Mouse (Mus musculus) layer of hippocampus, adult 9-11 months (tissue): ENCODE data around the gene Ezh1.

ENCODE experiments used
- DNase-seq: peaks from one replicate; pipeline ENCODE4 v3.0.0; 2022

Gene Ezh1

DNA sequence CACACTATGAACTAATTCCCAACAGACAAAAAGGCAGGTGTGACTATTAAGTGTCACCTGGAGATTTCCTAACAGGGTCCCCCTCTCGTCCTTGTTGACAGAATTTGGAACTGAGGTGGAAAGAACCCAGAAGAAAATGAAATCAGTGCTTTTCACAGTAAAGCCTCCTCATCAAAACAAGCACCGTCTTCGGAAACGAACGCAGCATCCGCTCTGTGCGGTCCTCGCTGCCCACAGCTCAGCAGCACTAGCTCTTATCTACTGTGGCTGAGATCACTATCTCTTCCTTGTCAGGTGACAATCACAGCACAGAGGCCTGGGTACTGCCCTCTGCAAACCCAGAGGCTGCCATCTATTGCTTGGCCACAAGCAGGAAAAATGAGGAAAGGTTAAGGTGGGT, 30.1 kb downstream of the Ezh1 start:
- no peak for DNase-seq

DNA sequence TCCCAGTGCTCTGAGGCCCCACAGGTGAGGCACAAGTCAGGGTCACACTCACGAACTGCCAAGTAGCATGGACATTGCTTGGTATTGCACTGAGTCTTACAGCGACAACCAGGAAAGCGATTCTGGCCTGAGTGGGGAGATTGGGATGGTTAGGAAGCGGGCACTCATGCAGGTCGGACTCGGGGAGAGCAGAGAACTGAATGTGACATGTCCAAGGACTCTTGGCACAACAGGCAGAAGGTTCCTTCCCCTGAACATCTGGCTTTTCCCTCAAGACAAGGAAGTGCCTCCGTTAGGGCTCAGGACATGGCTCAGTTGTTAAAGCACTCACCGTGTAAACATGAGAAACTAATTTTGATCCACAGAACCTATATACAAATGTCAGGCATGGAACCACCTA, 30.7 kb downstream of the Ezh1 start:
- no peak for DNase-seq

DNA sequence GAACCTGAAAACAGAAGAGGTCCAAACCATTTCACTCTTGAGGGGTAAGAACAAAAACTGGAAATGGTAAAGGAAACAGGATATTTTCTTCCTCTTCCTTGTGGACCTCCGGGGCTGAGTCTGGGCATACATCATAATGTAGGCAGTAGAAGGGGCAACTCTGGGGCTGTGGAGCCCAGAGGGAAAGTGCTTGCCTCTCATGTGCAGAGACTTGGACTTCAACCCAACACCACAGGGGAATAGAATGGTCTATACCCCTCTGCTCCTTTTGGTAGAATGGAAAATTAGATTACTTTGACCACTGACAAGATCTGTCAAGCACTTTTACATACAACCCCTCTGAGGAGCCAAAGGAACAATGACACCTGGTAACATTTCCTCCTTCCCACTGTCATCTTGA, 31.2 kb downstream of the Ezh1 start:
- no peak for DNase-seq

DNA sequence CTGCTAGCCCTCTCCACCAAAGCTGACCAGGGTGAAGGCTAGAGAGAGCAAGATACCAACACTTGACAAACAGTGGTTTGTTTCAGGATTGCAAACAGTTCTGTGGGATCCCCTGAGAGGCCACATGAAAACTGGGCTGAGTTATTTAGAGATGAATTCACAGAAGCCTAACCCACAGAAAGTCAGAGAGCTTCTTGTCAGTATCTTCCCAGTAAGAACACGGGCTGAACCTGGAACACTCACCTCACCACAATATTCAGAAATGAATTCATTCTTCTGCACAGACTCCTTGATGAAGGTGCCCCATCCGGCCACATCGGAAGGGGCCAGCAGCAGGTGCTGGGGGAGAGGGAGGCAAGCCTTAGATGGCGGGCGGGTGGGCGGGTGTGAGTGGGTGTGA, 31.6 kb downstream of the Ezh1 start:
- DNase-seq = no peak

DNA sequence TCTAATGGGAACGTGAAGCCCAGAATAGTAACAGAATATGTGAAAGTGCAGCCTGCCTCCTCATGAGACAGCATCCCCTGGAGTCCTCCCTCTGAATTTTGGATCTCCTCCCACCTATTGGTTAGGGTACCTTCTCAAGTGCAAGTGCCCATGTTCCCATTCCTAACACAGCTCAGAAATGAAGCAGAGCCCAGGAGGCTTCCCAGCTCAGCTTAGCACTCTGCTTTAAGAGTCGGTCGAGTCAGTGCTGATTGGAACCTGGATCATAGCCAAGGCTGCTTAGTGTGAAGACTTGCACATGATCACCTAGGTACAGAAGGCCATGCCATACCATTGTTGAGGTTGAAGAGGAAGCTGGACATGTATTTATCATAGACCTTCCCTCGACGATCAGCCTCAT, 32.1 kb downstream of the Ezh1 start:
- no peak for DNase-seq

DNA sequence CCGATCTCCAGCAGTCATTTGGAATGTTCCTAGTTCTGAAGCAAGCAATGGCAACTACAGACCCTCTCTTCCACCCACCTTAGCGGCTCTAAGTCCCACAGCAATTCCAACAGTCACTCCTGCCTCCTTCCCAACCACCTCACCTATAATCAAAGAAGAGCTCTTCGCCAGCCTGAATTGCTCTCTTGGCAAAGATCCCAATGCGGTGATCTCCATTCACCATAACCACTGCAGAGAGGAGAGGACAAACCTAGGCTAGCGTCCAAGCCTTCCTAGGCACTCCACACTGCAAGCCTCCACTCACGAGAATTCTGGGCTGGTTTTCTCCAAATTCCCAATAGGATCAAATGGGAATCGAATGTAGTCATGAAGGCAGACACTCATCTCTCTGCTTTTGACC, 33.2 kb downstream of the Ezh1 start:
- no peak for DNase-seq

DNA sequence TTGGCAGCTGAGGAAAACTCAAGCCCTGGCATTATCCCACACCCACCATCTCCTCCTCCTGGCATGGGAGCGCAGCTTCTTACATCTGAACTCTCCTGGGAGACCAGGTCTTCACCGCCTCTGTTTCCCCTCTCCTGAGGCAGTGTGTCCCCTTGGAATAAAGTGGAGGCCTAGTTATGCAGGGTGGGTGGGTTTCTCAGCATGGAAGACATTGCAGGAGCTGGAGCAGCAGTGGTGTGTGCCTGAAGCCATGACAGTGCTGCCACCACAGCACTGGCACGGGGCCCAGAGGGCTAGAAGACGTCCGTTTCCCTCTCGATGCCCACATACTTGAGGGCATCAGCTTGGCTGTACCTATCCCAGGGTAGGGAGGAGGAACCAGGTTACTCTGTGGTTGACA, 33.6 kb downstream of the Ezh1 start:
- no peak for DNase-seq

DNA sequence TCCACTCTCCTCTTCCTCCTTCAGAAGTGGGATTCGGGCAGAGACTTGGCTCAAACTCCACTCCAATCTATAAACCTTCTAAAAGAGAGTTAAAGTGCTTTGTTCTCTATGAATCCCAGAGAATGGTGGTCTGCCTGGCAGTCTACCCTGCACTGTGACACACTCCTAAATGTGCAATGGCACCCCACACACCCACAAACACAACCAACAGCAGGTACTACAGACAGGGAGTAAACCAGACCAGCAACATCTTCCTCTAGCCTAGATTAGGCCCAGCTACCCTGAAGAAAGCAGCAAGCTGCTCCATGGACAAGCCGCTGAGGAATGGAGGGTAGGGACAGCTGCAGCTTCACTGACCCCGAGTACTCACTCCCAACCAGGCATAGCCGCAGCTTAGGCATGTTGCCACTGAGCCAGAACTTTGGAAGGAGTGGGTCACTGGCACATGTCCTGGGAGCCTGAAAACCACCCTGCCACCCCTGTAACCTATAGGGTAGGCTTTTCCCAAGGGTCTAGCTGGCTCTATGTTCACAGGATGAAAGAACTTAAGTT, 34.3 kb downstream of the Ezh1 start:
- no peak for DNase-seq

DNA sequence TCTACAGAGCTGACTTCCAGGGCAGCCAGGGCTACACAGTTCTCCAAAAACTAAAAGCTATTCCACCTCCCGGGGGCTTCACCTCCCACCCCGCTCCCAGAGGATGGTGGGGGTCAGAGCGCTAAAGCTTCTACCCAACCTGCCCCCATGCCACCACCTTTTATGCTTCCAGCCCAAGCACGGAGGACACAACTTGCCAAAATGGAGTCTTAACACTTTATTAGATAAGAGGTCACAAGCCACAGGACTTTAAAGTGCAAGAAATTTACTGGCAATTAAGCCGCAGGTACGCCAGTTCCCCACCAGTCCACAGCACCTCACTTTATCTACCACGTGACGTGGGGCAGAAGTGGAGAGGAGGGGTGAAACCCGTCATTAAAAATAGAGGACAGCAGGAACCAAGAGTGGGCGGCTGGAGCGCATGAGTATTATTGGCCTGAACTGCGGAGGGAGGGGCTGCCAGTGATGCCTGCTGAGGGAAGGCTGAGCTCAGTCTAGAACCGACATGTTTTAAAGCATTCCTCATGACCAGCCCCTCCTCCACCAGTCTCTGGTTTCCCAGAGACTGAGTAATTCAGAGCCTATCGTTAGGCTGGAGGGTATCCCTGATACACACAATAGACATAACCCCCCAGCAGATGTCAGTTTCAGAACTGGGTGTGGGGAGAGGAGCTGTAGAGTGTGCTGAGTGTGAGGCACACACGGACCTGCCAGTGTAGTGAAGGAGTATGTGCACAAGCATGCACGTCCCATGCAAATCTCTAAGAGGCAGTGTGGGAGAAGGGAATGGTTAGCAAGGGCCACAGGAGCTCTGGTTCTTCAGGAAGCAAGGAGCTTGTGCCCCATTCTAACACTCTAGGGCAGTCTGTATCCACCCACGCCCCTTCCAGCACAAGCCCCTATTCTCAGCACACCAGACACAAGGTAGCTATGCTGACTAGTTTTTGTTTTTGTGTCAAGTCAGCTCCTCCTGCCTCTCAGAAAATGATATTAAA, 35.1 kb downstream of the Ezh1 start:
- DNase-seq = peak; percentile 66

DNA sequence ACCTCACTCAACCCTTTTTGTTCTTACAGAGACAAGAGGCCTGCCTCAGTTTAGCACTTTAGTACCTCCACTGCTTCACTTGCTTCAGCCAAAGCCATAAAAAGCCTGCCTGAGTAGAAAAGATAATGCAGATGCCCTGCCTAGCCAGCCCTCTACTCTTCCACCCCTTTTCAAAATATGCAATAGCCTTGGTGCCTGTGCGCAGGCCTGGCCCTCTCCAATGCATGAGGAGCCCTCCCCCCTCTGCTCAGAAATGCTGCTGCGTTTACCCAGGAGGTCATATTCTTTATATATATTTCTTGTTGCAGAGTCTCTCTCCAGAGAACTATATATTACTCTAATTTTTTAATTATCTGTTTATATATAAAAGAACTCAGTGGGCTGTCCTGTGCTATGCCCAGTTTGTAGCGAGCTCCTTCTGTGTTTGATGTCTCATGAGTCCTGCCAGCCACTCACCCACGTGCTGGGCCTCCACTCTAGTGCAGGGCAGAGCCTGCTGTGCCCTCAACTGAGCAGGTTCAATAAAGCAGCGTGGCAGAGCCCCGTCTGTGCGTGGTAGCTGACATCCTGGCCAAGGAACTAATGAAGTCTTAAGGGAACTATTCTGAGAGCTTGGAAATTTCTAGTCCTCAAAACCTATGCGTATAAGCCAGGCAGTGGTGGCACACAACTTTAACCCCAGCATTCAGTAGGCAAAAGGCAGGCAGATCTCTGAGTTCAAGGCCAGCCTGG, 35.9 kb downstream of the Ezh1 start:
- DNase-seq = no peak

DNA sequence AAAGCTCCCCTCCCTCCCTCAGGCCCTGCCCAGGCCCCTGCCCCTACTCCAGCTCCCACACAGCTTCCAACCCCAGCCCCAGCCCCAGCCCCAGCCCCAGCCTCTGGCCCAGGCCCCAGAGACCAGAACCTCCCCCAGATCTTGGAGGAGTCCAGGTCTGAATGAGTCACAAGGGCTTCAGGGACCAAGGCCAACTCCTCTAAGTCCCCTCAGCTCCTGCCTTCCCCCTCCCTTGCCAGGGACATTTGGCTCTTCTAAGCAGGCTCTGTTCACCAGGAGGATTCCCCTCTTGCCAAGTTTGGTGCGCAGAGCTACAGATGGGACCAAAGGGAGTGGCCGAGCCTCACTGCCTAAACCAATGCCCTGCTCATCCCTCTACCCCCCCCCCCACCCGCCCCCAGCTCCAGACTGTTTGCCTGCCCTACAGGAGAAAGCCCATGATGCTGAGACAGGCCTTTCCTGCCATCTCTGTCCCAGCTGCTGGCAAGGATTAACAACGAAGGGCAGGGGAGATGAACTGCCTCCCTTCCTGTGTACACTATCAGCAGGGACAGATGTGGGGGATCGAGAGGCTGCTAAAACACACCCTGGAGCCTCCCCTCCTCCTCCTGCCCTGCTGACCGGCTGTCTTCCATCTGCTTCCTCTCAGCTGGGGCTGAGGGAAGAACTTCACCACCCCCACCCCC, 36.6 kb downstream of the Ezh1 start:
- peak; percentile 87 for DNase-seq

DNA sequence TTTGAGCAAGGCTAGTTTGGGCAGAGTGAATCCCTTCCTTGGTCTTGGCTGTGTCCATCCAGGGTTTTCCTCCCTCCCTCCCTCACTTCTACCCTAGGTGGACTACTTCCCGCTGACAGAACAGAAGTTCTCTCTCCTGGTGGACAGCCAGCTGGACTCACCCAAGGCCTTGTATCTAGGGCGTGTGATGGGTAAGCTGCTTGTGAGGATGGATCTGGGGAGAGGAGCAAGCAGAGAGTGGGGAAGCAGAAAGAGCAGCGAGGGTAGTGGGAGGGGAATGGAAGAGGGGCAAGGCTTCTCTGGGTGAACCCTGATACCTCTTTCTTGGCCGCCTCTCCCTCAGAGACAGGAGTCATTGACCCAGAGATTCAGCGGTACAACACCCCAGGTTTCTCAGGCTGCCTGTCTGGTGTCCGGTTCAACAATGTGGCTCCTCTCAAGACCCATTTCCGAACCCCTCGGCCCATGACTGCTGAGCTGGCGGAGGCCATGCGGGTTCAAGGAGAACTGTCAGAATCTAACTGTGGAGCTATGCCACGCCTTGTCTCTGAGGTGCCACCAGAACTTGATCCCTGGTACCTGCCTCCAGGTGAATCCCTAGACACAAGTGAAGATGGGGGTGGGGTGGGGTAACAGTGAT, 38.0 kb downstream of the Ezh1 start:
- DNase-seq = no peak

DNA sequence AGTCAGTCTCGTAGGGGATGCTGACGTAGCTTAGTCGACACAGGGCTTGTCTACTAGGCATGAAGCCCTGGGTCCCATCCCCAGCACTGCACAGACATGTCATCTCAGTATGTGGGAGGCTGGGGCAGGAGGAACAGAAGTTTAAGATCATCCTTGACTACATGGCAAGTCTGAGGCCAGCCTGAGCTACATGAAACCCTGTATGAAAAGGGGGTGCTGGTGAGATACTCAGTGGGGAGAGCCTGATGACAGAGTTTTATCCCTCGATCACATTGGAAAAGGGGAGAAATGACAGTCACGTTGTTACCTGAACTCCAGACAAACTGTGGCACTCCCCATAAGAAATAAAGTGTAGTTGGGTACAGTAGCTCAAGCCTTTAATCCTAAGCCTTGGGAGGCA, 38.7 kb downstream of the Ezh1 start:
- no peak for DNase-seq

DNA sequence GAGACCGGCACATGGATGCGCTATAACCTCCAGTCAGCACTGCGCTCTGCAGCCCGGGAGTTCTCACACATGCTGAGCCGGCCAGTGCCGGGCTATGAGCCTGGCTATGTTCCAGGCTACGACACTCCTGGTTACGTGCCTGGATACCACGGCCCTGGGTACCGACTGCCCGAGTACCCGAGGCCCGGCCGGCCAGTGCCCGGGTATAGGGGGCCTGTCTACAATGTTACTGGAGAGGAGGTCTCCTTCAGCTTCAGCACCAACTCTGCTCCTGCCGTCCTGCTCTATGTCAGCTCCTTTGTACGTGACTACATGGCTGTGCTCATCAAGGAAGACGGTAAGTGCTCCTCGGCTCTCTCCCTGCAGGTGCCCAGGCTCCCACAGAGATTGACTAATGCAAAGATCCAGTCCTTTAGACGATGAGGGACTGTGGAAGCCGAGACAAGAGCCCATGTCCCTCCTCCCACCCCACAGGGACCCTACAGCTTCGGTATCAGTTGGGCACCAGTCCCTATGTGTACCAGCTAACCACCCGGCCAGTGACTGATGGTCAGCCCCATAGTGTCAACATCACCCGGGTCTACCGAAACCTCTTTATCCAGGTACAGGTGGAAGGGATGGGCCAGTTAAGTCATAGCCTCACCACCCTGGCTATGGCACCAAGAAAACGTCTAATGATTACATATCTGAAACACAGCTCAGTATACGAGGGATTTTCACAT, 39.6 kb downstream of the Ezh1 start:
- no peak for DNase-seq

DNA sequence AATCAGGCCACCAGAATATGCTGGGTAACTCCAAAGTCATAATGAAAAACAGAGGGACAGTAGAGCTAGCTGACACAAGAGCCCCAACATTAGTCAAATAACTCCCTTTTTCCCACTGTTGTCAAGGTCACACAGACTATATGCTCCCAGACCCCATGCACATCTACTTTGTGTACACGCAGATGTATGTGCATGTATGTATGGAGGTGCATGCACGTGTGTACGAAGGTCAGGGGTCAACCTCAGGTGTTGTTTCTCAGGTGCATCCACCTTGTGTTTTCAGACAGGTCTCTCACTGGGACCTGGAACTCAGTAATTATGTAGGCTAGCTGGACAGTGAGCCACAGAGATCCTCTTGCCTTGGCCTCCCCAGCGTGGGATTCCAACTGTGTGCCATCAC, 40.8 kb downstream of the Ezh1 start:
- no peak for DNase-seq

DNA sequence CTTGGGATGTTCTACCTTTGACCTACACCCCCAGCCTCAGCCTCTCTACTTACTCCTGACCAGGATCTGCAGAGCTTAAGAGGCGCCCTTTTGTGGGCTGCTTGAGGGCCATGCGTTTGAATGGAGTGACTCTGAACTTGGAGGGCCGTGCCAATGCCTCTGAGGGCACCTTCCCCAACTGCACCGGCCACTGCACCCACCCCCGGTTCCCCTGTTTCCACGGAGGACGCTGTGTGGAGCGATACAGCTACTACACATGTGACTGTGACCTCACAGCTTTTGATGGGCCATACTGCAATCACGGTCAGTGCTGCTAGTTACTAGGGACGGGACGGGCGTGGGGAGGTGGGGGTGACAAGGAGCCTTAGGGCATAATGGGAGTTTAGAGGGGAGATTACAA, 41.3 kb downstream of the Ezh1 start:
- DNase-seq = no peak

DNA sequence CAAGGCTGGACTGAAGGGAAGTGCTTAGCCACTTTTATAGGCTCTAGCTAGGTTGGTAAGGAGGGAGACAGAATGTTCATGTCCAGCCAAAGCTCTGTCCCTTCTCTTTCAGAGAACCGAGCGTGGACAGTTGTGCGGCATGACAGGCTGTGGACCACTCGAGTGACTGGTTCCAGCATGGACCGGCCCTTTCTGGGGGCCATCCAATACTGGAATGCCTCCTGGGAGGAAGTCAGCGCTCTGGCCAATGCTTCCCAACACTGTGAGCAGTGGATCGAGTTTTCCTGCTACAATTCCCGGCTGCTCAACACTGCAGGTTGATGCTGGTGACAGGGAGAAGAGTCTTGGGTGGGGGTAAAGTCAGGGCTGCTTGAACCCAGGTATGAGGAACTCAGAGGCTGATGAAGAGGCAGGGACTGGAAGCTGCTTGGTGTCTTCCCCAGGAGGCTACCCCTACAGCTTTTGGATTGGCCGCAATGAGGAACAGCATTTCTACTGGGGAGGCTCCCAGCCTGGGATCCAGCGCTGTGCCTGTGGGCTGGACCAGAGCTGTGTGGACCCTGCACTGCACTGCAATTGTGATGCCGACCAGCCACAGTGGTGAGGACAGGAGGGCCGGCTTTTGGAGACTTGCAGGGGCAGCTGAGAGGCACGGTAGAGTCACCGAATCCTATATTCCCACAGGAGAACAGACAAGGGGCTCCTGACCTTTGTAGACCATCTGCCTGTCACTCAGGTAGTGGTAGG, 43.3 kb downstream of the Ezh1 start:
- DNase-seq = no peak

DNA sequence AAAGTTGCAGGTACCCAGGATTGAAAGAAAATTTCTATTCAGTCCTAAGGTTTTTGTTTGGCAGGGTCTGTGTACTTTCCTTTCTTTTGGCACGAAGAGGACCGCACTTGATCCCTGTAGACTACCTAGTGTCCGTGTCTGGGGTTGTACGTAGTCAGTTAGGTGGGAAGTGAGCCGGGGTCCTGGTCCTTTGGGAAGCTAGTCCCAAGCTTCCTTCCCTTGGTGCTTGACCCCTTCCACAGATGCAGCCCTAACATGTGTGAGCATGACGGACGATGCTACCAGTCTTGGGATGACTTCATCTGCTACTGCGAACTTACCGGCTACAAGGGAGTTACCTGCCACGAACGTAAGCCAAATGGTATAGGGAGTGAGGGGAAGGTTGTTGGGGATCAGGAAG, 44.3 kb downstream of the Ezh1 start:
- DNase-seq = no peak

DNA sequence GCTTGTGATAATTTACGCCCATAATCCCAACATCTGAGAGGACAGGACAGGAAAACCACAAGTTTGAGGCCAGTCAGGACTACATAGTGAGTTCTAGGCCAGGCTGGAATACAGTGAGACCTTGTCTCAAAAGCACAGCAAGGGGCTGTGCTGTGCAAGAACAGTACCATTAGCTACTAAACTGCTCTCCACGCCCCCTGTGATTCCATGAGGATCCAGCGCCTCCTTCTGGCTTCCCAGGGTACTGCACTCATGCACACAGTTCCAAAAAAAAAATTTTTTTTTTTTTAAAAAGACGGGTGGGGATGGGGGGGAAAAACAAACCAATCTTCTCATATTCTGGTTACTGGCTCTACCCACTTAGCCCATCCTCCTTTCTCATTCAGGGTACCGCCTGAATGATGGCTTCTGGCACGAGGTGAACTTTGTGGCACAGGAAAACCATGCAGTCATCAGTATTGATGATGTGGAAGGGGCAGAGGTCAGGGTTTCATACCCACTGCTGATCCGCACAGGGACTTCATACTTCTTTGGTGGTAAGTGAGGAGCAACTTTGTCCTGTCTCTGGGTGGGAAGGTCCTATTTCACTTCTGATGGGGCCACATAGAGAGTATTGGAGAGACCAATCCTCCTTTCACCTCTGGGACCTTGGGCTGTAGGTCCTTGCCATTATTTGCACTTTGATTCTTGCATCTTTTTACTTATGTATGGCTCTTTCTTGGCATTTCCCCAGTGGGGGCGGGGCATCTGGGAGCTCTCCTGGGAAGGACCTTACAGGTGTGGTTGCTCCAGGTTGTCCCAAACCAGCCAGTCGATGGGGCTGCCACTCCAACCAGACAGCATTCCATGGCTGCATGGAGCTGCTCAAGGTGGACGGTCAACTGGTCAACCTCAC, 45.2 kb downstream of the Ezh1 start:
- no peak for DNase-seq

DNA sequence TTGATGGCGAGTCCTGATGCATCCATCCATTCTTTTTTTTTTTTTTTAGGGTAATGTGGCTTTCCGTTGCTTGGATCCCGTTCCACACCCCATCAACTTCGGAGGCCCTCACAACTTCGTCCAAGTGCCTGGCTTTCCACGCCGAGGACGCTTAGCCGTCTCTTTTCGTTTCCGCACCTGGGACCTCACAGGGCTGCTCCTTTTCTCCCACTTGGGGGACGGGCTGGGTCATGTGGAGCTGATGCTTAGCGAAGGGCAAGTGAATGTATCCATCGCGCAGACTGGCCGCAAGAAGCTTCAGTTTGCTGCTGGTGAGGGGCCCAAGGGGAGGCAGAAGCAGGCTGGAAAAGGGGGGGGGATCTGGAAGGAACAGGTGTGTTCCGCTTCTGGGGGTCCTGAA, 46.0 kb downstream of the Ezh1 start:
- DNase-seq = no peak
